In the genomic region with DNA sequence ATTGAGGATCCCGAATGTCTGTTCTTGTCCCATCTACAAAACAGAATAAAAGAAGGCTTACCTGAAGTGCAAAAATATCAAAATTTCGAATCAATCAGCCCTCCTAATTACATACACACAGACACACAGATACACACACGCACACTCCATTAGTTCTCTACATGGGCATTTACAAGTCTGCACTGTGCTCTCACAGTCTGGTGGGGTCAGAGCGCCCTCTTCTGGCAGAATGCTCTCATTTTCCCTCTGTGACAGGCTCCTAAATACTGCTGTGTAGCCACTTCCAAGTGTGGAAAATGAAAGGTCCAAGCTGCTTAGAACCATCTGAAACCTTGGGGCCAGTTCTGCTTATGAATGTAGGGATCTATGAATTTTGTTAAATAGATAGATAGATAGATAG, we compare ENCODE assay signal across 7 mouse cellular contexts.
DNase-seq lines count a peak whose midpoint lies in the region; ATAC-seq lines count a peak whose summit lies in the region.

No protein-coding gene starts in this region.

- H3K4me1 ChIP-seq in intestine, embryonic 16.5 days (ENCODE audit: control insufficient read depth, insufficient read depth, low read length) = no peaks in the 10 kb centered on the region
- H3K4me1 ChIP-seq in midbrain, embryonic 11.5 days (ENCODE audit: control insufficient read depth, insufficient read depth, low read length) = no peaks in the 10 kb centered on the region

- H3K36me3 ChIP-seq in intestine, embryonic 16.5 days (ENCODE audit: control insufficient read depth, insufficient read depth, low read length) = no peaks in the 10 kb centered on the region
- no peaks in the 10 kb centered on the region for H3K36me3 ChIP-seq in midbrain, embryonic 11.5 days (ENCODE audit: control insufficient read depth, insufficient read depth, low read length)

- H3K4me3 ChIP-seq in intestine, embryonic 16.5 days (ENCODE audit: low read length) = no peak overlapping the region
- H3K4me3 ChIP-seq in midbrain, embryonic 11.5 days (ENCODE audit: low read depth, low read length) = no peak overlapping the region

- H3K9me3 ChIP-seq in intestine, embryonic 16.5 days (ENCODE audit: control insufficient read depth, low read length) = no peaks in the 10 kb centered on the region
- no peaks in the 10 kb centered on the region for H3K9me3 ChIP-seq in midbrain, embryonic 11.5 days (ENCODE audit: control insufficient read depth, low read length)

- 35% methylated on average over 4 of the region's 4 CpGs for WGBS in intestine, embryonic 16.5 days
- WGBS in midbrain, embryonic 11.5 days = 31% methylated on average over 4 of the region's 4 CpGs

- H3K9ac ChIP-seq in intestine, embryonic 16.5 days (ENCODE audit: low read depth, low read length) = no peak overlapping the region
- no peak overlapping the region for H3K9ac ChIP-seq in midbrain, embryonic 11.5 days (ENCODE audit: low read length)

- intact Hi-C loops in left cerebral cortex, postnatal 14 days (cut with DNase I) = loop anchor here (2.0 kb wide), 1 partner anchor 411 kb away; no protein-coding TSS in a partner anchor

- no peak overlapping the region for H3K4me2 ChIP-seq in intestine, embryonic 16.5 days (ENCODE audit: low read depth, low read length)
- no peak overlapping the region for H3K4me2 ChIP-seq in midbrain, embryonic 11.5 days

- H3K27me3 ChIP-seq in intestine, embryonic 16.5 days (replicated peaks; ENCODE audit: control insufficient read depth, insufficient read depth, low read length) = no peaks in the 10 kb centered on the region
- no peaks in the 10 kb centered on the region for H3K27me3 ChIP-seq in midbrain, embryonic 11.5 days (ENCODE audit: control insufficient read depth, insufficient read depth, low read length)

- peak; percentile 72 for DNase-seq in ZHBTc4 (ENCODE audit: low read depth, low spot score)
- peak; percentile 89 to 93 for DNase-seq in cerebellum, postnatal 14 days
- peak; percentile 79 for DNase-seq in gastrocnemius, adult 18-20 months (ENCODE audit: low spot score)
- DNase-seq in left cerebral cortex, postnatal 14 days (ENCODE audit: low spot score in 2 of 2) = peak; percentile 83 to 90
- DNase-seq in midbrain, embryonic 11.5 days (ENCODE audit: low spot score, missing footprints) = peak; percentile 97
- DNase-seq in spleen, adult 12 weeks (ENCODE audit: low spot score) = peak; percentile 15

- ATAC-seq in intestine, embryonic 16.5 days = 0 out of 2 replicates have a peak, but pooled peaks have one; percentile 63
- ATAC-seq in midbrain, embryonic 11.5 days (ENCODE audit: low FRiP score) = peak; percentile 82

- H3K27ac ChIP-seq in intestine, embryonic 16.5 days (ENCODE audit: low read length) = no peak overlapping the region
- no peak overlapping the region for H3K27ac ChIP-seq in midbrain, embryonic 11.5 days (ENCODE audit: low read depth, low read length)

Comparison
In these comparisons a context has a peak if more than half of its experiments do, and no peak if none do; other contexts are left out.
1. DNase-seq: peak in every context shown above with its lines; median percentile 97 in midbrain, embryonic 11.5 days; 91 in cerebellum, postnatal 14 days; 86 in left cerebral cortex, postnatal 14 days; 79 in gastrocnemius, adult 18-20 months; 72 in ZHBTc4; 15 in spleen, adult 12 weeks.